8 mouse cellular contexts compared by ENCODE assay signal in genomic region chr6:121178700-121179358, GRCm38 (mm10). TPM values are rescaled to one million over a fixed set of nuclear protein-coding genes. Genes with fewer than 3 reads are reported as not detected.
DNase-seq lines count a peak whose midpoint lies in the region; ATAC-seq and TF ChIP-seq lines count a peak whose summit lies in the region.

No protein-coding gene starts in this region.

- ATAC-seq in megakaryocyte progenitor cell, adult 5-6 weeks (replicated peaks; ENCODE audit: poor library complexity): peak; percentile 59

- TF ChIP-seq CTCF in cortical plate, adult 2 months (IDR thresholded peaks at IDR 0.05; ENCODE audit: extremely low read depth, insufficient read depth, low read length): peak; percentile 39; the same call in 1 of the 2 replicates

- no peak overlapping the region for H3K4me3 ChIP-seq in cortical plate, adult 2 months (ENCODE audit: insufficient read depth, low read length)

- DNase-seq in gastrocnemius, adult 18-20 months (ENCODE audit: low spot score): peak; percentile 80
- DNase-seq in gastrocnemius, postnatal 10 days: no peak
- peak; percentile 49 to 52 for DNase-seq in urinary bladder, postnatal 36 days (ENCODE audit: low spot score in 2 of 2)
- DNase-seq in urinary bladder, postnatal 10 days (ENCODE audit: low spot score): no peak
- peak; percentile 53 to 67 for DNase-seq in kidney, postnatal 36 days
- DNase-seq in spleen, postnatal 10 days (ENCODE audit: low spot score in 2 of 2): peak; percentile 31 to 58

- H3K27ac ChIP-seq in cortical plate, adult 2 months (ENCODE audit: insufficient read depth, low read length): no peak overlapping the region; the same call in 1 of the 2 replicates

- no peaks in the 10 kb centered on the region; the same call in 1 of the 2 replicates for H3K4me1 ChIP-seq in cortical plate, adult 2 months (ENCODE audit: control insufficient read depth, insufficient read depth, low read length)

- no peak for TF ChIP-seq POLR2A in cortical plate, adult 2 months (IDR thresholded peaks at IDR 0.05; ENCODE audit: extremely low read depth, insufficient read depth, low read length)

RNA-seq across cellular contexts. Expression of gene Pex26, which starts 4.6 kb away (rescaled TPM):
- 1 to 10 TPM; 2.9 TPM for total RNA-seq in gastrocnemius, adult 18-20 months (2021)
- total RNA-seq in gastrocnemius, postnatal 10 days (2021): 1 to 10 TPM; 4.0 TPM
- 15.4 and 15.6 TPM in 2 replicates for polyA plus RNA-seq in cortical plate, adult 2 months (2012; rRNA removed)
- 5.3 and 8.0 TPM in 2 replicates for total RNA-seq in megakaryocyte progenitor cell, adult 5-6 weeks (2015)
- total RNA-seq in megakaryocyte progenitor cell, adult 5-6 weeks (2017): 6.7 and 7.9 TPM in 2 replicates

RNA-seq across cellular contexts. Expression of gene Tuba8, which starts 31.7 kb away (rescaled TPM):
- 100 to 1,000 TPM; 193 to 210 TPM for total RNA-seq in gastrocnemius, adult 18-20 months (2021)
- 100 to 1,000 TPM; 160 to 206 TPM for total RNA-seq in gastrocnemius, postnatal 10 days (2021)
- 5.4 and 5.8 TPM in 2 replicates for polyA plus RNA-seq in cortical plate, adult 2 months (2012; rRNA removed)
- 27.2 and 30.4 TPM in 2 replicates for total RNA-seq in megakaryocyte progenitor cell, adult 5-6 weeks (2015)
- total RNA-seq in megakaryocyte progenitor cell, adult 5-6 weeks (2017): 27.2 and 29.2 TPM in 2 replicates

RNA-seq across cellular contexts. Expression of gene Mical3, which starts 48.0 kb away (rescaled TPM):
- 10 to 100 TPM; 46.0 to 59.0 TPM for total RNA-seq in gastrocnemius, adult 18-20 months (2021)
- total RNA-seq in gastrocnemius, postnatal 10 days (2021): 10 to 100 TPM; 65.2 to 82.4 TPM
- 67.4 and 69.0 TPM in 2 replicates for polyA plus RNA-seq in cortical plate, adult 2 months (2012; rRNA removed)
- total RNA-seq in megakaryocyte progenitor cell, adult 5-6 weeks (2015): 11.3 and 16.1 TPM in 2 replicates
- total RNA-seq in megakaryocyte progenitor cell, adult 5-6 weeks (2017): 7.4 and 8.3 TPM in 2 replicates

Comparison
In these comparisons a context has a peak if more than half of its experiments do, and no peak if none do; other contexts are left out.
1. DNase-seq: peak in gastrocnemius, adult 18-20 months (single experiment), urinary bladder, postnatal 36 days (2 of 2), kidney, postnatal 36 days (2 of 2) and spleen, postnatal 10 days (2 of 2); none in gastrocnemius, postnatal 10 days (single experiment) and urinary bladder, postnatal 10 days (single experiment).
2. RNA of gene Tuba8, which starts 31.7 kb away (total RNA-seq): 193 to 210 TPM in gastrocnemius, adult 18-20 months and 160 to 206 TPM in gastrocnemius, postnatal 10 days; 27.2 to 30.4 TPM in megakaryocyte progenitor cell, adult 5-6 weeks; every median in the first group is over 4 times any median in the second.